11 mouse cellular contexts compared by ENCODE assay signal in genomic region chr8:126299333-126299732, GRCm38 (mm10). TPM values are rescaled to one million over a fixed set of nuclear protein-coding genes. Genes with fewer than 3 reads are reported as not detected.
DNase-seq lines count a peak whose midpoint lies in the region; ATAC-seq and TF ChIP-seq lines count a peak whose summit lies in the region.
"Had no signal": no experiment of that assay in that cellular context is flagged by ENCODE, and none has a peak within 500 bp of the region (broad histone marks: within the 10 kb centered on the region; RNA-seq: fewer than 3 reads in every experiment).

No protein-coding gene starts in this region.

- WGBS in intestine, embryonic 14.5 days, result 13% methylated on average over 7 of the region's 7 CpGs
- 26% methylated on average over 7 of the region's 7 CpGs for WGBS in intestine, embryonic 16.5 days
- WGBS in embryonic facial prominence, embryonic 15.5 days, result 15% methylated on average over 7 of the region's 7 CpGs
- WGBS in neural tube, embryonic 12.5 days, result 25% methylated on average over 7 of the region's 7 CpGs

- H3K4me1 ChIP-seq in intestine, embryonic 14.5 days (replicated peaks; ENCODE audit: control insufficient read depth, insufficient read depth, low read length), result no peaks in the 10 kb centered on the region; the same call in 1 of the 2 replicates
- no peaks in the 10 kb centered on the region for H3K4me1 ChIP-seq in intestine, embryonic 16.5 days (ENCODE audit: control insufficient read depth, insufficient read depth, low read length)
- H3K4me1 ChIP-seq in embryonic facial prominence, embryonic 15.5 days, result peaks cover 9% of the 10 kb centered on the region
- H3K4me1 ChIP-seq in neural tube, embryonic 12.5 days, result peaks cover 6% of the 10 kb centered on the region; the same call in 1 of the 2 replicates

- no peak overlapping the region for H3K9ac ChIP-seq in intestine, embryonic 14.5 days (ENCODE audit: low read length)
- H3K9ac ChIP-seq in intestine, embryonic 16.5 days (ENCODE audit: low read depth, low read length), result no peak overlapping the region
- no peak overlapping the region for H3K9ac ChIP-seq in embryonic facial prominence, embryonic 15.5 days
- no peak overlapping the region for H3K9ac ChIP-seq in neural tube, embryonic 12.5 days
- H3K9ac ChIP-seq: liver, embryonic 14.5 days had no signal

- TF ChIP-seq CTCF in left cerebral cortex, adult 2 months (IDR thresholded peaks at IDR 0.05), result no peak; the same call in 1 of the 2 replicates

- H3K27ac ChIP-seq in intestine, embryonic 14.5 days (ENCODE audit: low read depth), result no peak overlapping the region
- H3K27ac ChIP-seq in intestine, embryonic 16.5 days (ENCODE audit: low read length), result no peak overlapping the region
- H3K27ac ChIP-seq in embryonic facial prominence, embryonic 15.5 days (replicated peaks), result no peak overlapping the region
- peak overlapping the region; percentile 73; the same call in 1 of the 2 replicates for H3K27ac ChIP-seq in left cerebral cortex, adult 2 months
- H3K27ac ChIP-seq in neural tube, embryonic 12.5 days, result no peak overlapping the region
- H3K27ac ChIP-seq: liver, embryonic 14.5 days had no signal

- H3K9me3 ChIP-seq in intestine, embryonic 14.5 days (ENCODE audit: control insufficient read depth, low read length), result no peaks in the 10 kb centered on the region
- H3K9me3 ChIP-seq in intestine, embryonic 16.5 days (ENCODE audit: control insufficient read depth, low read length), result no peaks in the 10 kb centered on the region
- no peaks in the 10 kb centered on the region for H3K9me3 ChIP-seq in embryonic facial prominence, embryonic 15.5 days (replicated peaks)
- H3K9me3 ChIP-seq in neural tube, embryonic 12.5 days, result no peaks in the 10 kb centered on the region

- intact Hi-C loops in left cerebral cortex, adult 2 months (cut with DNase I), result no loop called here
- intact Hi-C loops in heart, postnatal 36 days (cut with DNase I), result no loop called here

- peak overlapping the region; percentile 90; the same call in 1 of the 2 replicates for H3K4me2 ChIP-seq in intestine, embryonic 14.5 days (ENCODE audit: low read length)
- no peak overlapping the region; the same call in 1 of the 2 replicates for H3K4me2 ChIP-seq in intestine, embryonic 16.5 days (ENCODE audit: low read depth, low read length)
- H3K4me2 ChIP-seq in embryonic facial prominence, embryonic 15.5 days (replicated peaks), result peak overlapping the region; percentile 92; the same call in 1 of the 2 replicates
- H3K4me2 ChIP-seq in neural tube, embryonic 12.5 days (replicated peaks), result peak overlapping the region; percentile 97; the same call in 1 of the 2 replicates

- ATAC-seq in intestine, embryonic 14.5 days (replicated peaks; ENCODE audit: low FRiP score, low TSS enrichment, low read depth), result no peak
- no peak for ATAC-seq in intestine, embryonic 16.5 days
- ATAC-seq in embryonic facial prominence, embryonic 15.5 days (ENCODE audit: insufficient number of reproducible peaks, low FRiP score, low TSS enrichment, low read depth), result no peak
- no peak for ATAC-seq in neural tube, embryonic 12.5 days (ENCODE audit: low FRiP score, low read depth)
- no peak for ATAC-seq in erythroid progenitor cell, adult 5-6 weeks (replicated peaks; ENCODE audit: low FRiP score, poor library complexity, severe bottlenecking)
- ATAC-seq in activated CD4-positive, CD25-positive, alpha-beta regulatory T cell, adult 4 months, result no peak

- peaks cover 12% of the 10 kb centered on the region for H3K27me3 ChIP-seq in intestine, embryonic 14.5 days (replicated peaks; ENCODE audit: control insufficient read depth, insufficient read depth, low read length)
- peaks cover 10% of the 10 kb centered on the region for H3K27me3 ChIP-seq in intestine, embryonic 16.5 days (replicated peaks; ENCODE audit: control insufficient read depth, insufficient read depth, low read length)
- peaks cover 30% of the 10 kb centered on the region for H3K27me3 ChIP-seq in embryonic facial prominence, embryonic 15.5 days
- H3K27me3 ChIP-seq in neural tube, embryonic 12.5 days (replicated peaks), result peaks cover 28% of the 10 kb centered on the region

- DNase-seq in intestine, embryonic 14.5 days (ENCODE audit: low spot score), result no peak
- peak; percentile 31 to 50 for DNase-seq in left cerebral cortex, adult 2 months (ENCODE audit: extremely low spot score in 1 of 2, low spot score in 2 of 2)
- no peak for DNase-seq in heart, postnatal 36 days
- DNase-seq: thymus, adult 18-20 months had no signal

- H3K36me3 ChIP-seq in intestine, embryonic 14.5 days (ENCODE audit: control insufficient read depth, insufficient read depth, low read length), result no peaks in the 10 kb centered on the region
- H3K36me3 ChIP-seq in intestine, embryonic 16.5 days (ENCODE audit: control insufficient read depth, insufficient read depth, low read length), result no peaks in the 10 kb centered on the region
- H3K36me3 ChIP-seq in embryonic facial prominence, embryonic 15.5 days, result no peaks in the 10 kb centered on the region
- H3K36me3 ChIP-seq in neural tube, embryonic 12.5 days, result no peaks in the 10 kb centered on the region

- H3K4me3 ChIP-seq in intestine, embryonic 14.5 days (ENCODE audit: low read depth, low read length), result no peak overlapping the region
- no peak overlapping the region for H3K4me3 ChIP-seq in intestine, embryonic 16.5 days (ENCODE audit: low read length)
- no peak overlapping the region for H3K4me3 ChIP-seq in embryonic facial prominence, embryonic 15.5 days (replicated peaks)
- H3K4me3 ChIP-seq in left cerebral cortex, adult 2 months, result peak overlapping the region; percentile 73
- H3K4me3 ChIP-seq in neural tube, embryonic 12.5 days, result no peak overlapping the region
- H3K4me3 ChIP-seq: erythroblast, embryonic 14.5 days had no signal

RNA-seq across cellular contexts. Expression of gene Slc35f3, which starts 1.0 kb away (rescaled TPM):
- polyA plus RNA-seq in intestine, embryonic 14.5 days (2014; fragmentation: Nextera tagmentation; extraction: Ambion mirVana), result 0.30 and 0.38 TPM in 2 replicates
- polyA plus RNA-seq in intestine, embryonic 16.5 days (2015; fragmentation: Nextera tagmentation; extraction: Ambion mirVana), result 0.13 and 0.20 TPM in 2 replicates
- polyA plus RNA-seq in embryonic facial prominence, embryonic 15.5 days (2015; fragmentation: Nextera tagmentation; extraction: Ambion mirVana), result 0.63 and 0.71 TPM in 2 replicates
- 10 to 100 TPM; 36.9 to 42.5 TPM for total RNA-seq in left cerebral cortex, adult 2 months (2021)
- 0.36 and 0.61 TPM in 2 replicates for polyA plus RNA-seq in neural tube, embryonic 12.5 days (2016; fragmentation: Nextera tagmentation; extraction: Ambion mirVana)
- total RNA-seq in erythroid progenitor cell, adult 5-6 weeks (2015; ENCODE audit: low replicate concordance), result not detected in 2 replicates
- total RNA-seq in erythroid progenitor cell, adult 5-6 weeks (2017; ENCODE audit: low replicate concordance), result not detected in 2 replicates
- polyA plus RNA-seq in activated CD4-positive, CD25-positive, alpha-beta regulatory T cell, adult 4 months (2017; shearing (Covaris generic)), result not detected
- total RNA-seq in heart, postnatal 36 days (2021), result not detected
- polyA plus RNA-seq: erythroblast, embryonic 14.5 days; liver, embryonic 14.5 days had no signal

Comparison
In these comparisons a context has a peak if more than half of its experiments do, and no peak if none do; other contexts are left out.
1. DNase-seq: peak in left cerebral cortex, adult 2 months (2 of 2); none in intestine, embryonic 14.5 days (single experiment) and heart, postnatal 36 days (0 of 2).